Mouse (Mus musculus) lung, postnatal 0 days (tissue): ENCODE results near the gene Psmd13. TPM values are rescaled to one million over a fixed set of nuclear protein-coding genes. Genes with fewer than 3 reads are reported as not detected.

Experiments used
- ATAC-seq: fragments of 200-750 bp; cut with Nextera tagmentation; 2 replicates; pipeline ENCODE4 v1.8.0; 2017; ENCODE audit warnings: moderate library complexity
- DNase-seq: peaks from one replicate; pipeline ENCODE4 v3.0.0-alpha.2; 2016; ENCODE audit warnings: low spot score
- H3K27ac ChIP-seq: fragments of 300-500 bp; sonication (generic); 2 replicates; pipeline ENCODE4 v1.5.1; 2014; ENCODE audit warnings: antibody characterized with exemption, mild to moderate bottlenecking, low read length, mixed read lengths
- H3K27me3 ChIP-seq: fragments of 300-500 bp; sonication (generic); replicated peaks from 2 replicates; pipeline ENCODE4 v1.6.1; 2014; ENCODE audit warnings: low read length, mixed read lengths; ENCODE audit not compliant: insufficient read depth
- H3K36me3 ChIP-seq: fragments of 300-500 bp; sonication (generic); 2 replicates; pipeline ENCODE4 v1.6.1; 2014; ENCODE audit warnings: low read length, mixed read lengths; ENCODE audit not compliant: insufficient read depth
- H3K4me1 ChIP-seq: fragments of 300-500 bp; sonication (generic); 2 replicates; pipeline ENCODE4 v1.6.1; 2014; ENCODE audit warnings: antibody characterized with exemption, low read depth, low read length, mixed read lengths; ENCODE audit not compliant: insufficient read depth
- H3K4me2 ChIP-seq: fragments of 300-500 bp; sonication (generic); replicated peaks from 2 replicates; pipeline ENCODE4 v1.6.1; 2014; ENCODE audit warnings: low read depth, mild to moderate bottlenecking, low read length, moderate library complexity, mixed read lengths
- H3K4me3 ChIP-seq: fragments of 300-500 bp; sonication (generic); 2 replicates; pipeline ENCODE4 v1.5.1; 2014; ENCODE audit warnings: low read depth, low read length
- H3K9ac ChIP-seq: fragments of 300-500 bp; sonication (generic); replicated peaks from 2 replicates; pipeline ENCODE4 v1.6.1; 2014; ENCODE audit warnings: low read depth, mild to moderate bottlenecking
- H3K9me3 ChIP-seq: fragments of 300-500 bp; sonication (generic); 2 replicates; pipeline ENCODE4 v1.6.1; 2016; ENCODE audit warnings: low read length, mixed read lengths
- CTCF ChIP-seq: IDR thresholded peaks from 2 replicates; pipeline ENCODE4 v1.5.1; 2016; ENCODE audit warnings: antibody characterized with exemption, mild to moderate bottlenecking
- EP300 ChIP-seq: IDR thresholded peaks from 2 replicates; pipeline ENCODE4 v1.6.1; 2016; ENCODE audit warnings: antibody characterized with exemption, mild to moderate bottlenecking, control low read depth
- WGBS: fragments of 180-500 bp; shearing (Covaris S2); extraction: QIAGEN DNeasy Blood & Tissue Kit; methylation state at CpG from one replicate; pipeline ENCODE4 v1.1.7; 2014; 5-methylcytosine and 5-hydroxymethylcytosine counted together
- polyA plus RNA-seq: library from polyadenylated mRNA; unstranded; fragments of >200 nt; fragmentation: Nextera tagmentation; extraction: Ambion mirVana; gene quantifications from 2 replicates; pipeline ENCODE4 v1.2.1, GENCODE M21; 2015

The Psmd13 gene
- polyA plus RNA-seq, 1 experiment from 2014 or later: 164 TPM

GRCm38 (mm10) chr7:140860728-140861127, 21.0 kb upstream of the Psmd13 start:
- Histone ChIP-seq H3K36me3 (peaks cover 30% of the 10 kb centered on the region), H3K27ac (no peak overlapping the region)
- 85% methylated on average over 5 of the region's 5 CpGs for WGBS

GRCm38 (mm10) chr7:140864761-140865160, 17.0 kb upstream of the Psmd13 start:
- Histone ChIP-seq H3K9me3 (no peaks in the 10 kb centered on the region), H3K36me3 (peaks cover 30% of the 10 kb centered on the region), H3K27ac (no peak overlapping the region), H3K9ac (no peak overlapping the region), H3K27me3 (no peaks in the 10 kb centered on the region), H3K4me3 (no peak overlapping the region), H3K4me2 (no peak overlapping the region), H3K4me1 (no peaks in the 10 kb centered on the region)
- TF ChIP-seq EP300 (no peak), CTCF (no peak)
- WGBS: 85% methylated on average over 12 of the region's 12 CpGs
- ATAC-seq (no peak), DNase-seq (no peak)

More at GRCm38 (mm10) chr7:140860728-140861127, 21.0 kb upstream of the Psmd13 start:
- no peaks in the 10 kb centered on the region for H3K27me3 ChIP-seq
- peaks cover 12% of the 10 kb centered on the region for H3K4me1 ChIP-seq
- no peak overlapping the region for H3K4me2 ChIP-seq
- no peak for ATAC-seq
- TF ChIP-seq CTCF: no peak
- no peak for TF ChIP-seq EP300
- H3K9ac ChIP-seq: no peak overlapping the region
- no peak for DNase-seq
- H3K4me3 ChIP-seq: no peak overlapping the region
- no peaks in the 10 kb centered on the region for H3K9me3 ChIP-seq

GRCm38 (mm10) chr7:140874224-140874623, 7.5 kb upstream of the Psmd13 start:
- ATAC-seq (no peak), DNase-seq (no peak)
- no peak overlapping the region for H3K9ac ChIP-seq
- no peaks in the 10 kb centered on the region for H3K4me1 ChIP-seq
- 84% methylated on average over 4 of the region's 4 CpGs for WGBS
- H3K27ac ChIP-seq: no peak overlapping the region
- no peaks in the 10 kb centered on the region for H3K9me3 ChIP-seq
- TF ChIP-seq CTCF (no peak), EP300 (no peak)
- H3K4me2 ChIP-seq: no peak overlapping the region
- H3K36me3 ChIP-seq: peaks cover 23% of the 10 kb centered on the region
- no peaks in the 10 kb centered on the region for H3K27me3 ChIP-seq
- H3K4me3 ChIP-seq: no peak overlapping the region

GRCm38 (mm10) chr7:140877364-140877763, 4.4 kb upstream of the Psmd13 start:
- DNase-seq (no peak), ATAC-seq (no peak)
- Histone ChIP-seq H3K9ac (no peak overlapping the region), H3K4me3 (no peak overlapping the region), H3K27ac (no peak overlapping the region), H3K4me1 (no peaks in the 10 kb centered on the region), H3K4me2 (no peak overlapping the region), H3K9me3 (no peaks in the 10 kb centered on the region), H3K36me3 (peaks cover 23% of the 10 kb centered on the region), H3K27me3 (no peaks in the 10 kb centered on the region)
- WGBS: 70% methylated on average over 6 of the region's 6 CpGs
- no peak for TF ChIP-seq CTCF
- TF ChIP-seq EP300: no peak

- no peak overlapping the region for H3K4me3 ChIP-seq
- 84% methylated on average over 7 of the region's 7 CpGs for WGBS
- ATAC-seq: no peak
- no peaks in the 10 kb centered on the region for H3K9me3 ChIP-seq
- H3K36me3 ChIP-seq: peaks cover 21% of the 10 kb centered on the region
- H3K4me2 ChIP-seq: no peak overlapping the region
- no peak overlapping the region for H3K9ac ChIP-seq
- TF ChIP-seq CTCF: no peak
- TF ChIP-seq EP300: no peak
- DNase-seq: no peak
- H3K4me1 ChIP-seq: no peaks in the 10 kb centered on the region
- no peaks in the 10 kb centered on the region for H3K27me3 ChIP-seq
- H3K27ac ChIP-seq: no peak overlapping the region
Observed at GRCm38 (mm10) chr7:140879355-140879754, 2.4 kb upstream of the Psmd13 start.

- Histone ChIP-seq H3K27ac (no peak overlapping the region), H3K4me3 (no peak overlapping the region), H3K9ac (no peak overlapping the region)
Observed at GRCm38 (mm10) chr7:140880419-140880818, 1.3 kb upstream of the Psmd13 start.

More at GRCm38 (mm10) chr7:140880419-140880818, 1.3 kb upstream of the Psmd13 start:
- ATAC-seq (no peak), DNase-seq (no peak)
- H3K36me3 ChIP-seq: peaks cover 14% of the 10 kb centered on the region; the same call in 1 of the 2 replicates
- no peak overlapping the region for H3K4me2 ChIP-seq
- H3K4me1 ChIP-seq: no peaks in the 10 kb centered on the region
- H3K27me3 ChIP-seq: no peaks in the 10 kb centered on the region
- 73% methylated on average over 3 of the region's 3 CpGs for WGBS
- no peaks in the 10 kb centered on the region for H3K9me3 ChIP-seq
- TF ChIP-seq EP300: no peak
- no peak for TF ChIP-seq CTCF
